Mouse (Mus musculus) heart, embryonic 10.5 days (tissue): ENCODE data around the gene Ulk4. TPM values are rescaled to one million over a fixed set of nuclear protein-coding genes. Genes with fewer than 3 reads are reported as not detected.

Source experiments
- DNase-seq: peaks from one replicate; pipeline ENCODE4 v3.0.0-alpha.2; 2017; ENCODE audit warnings: low spot score
- H3K27ac ChIP-seq: fragments of 300-500 bp; sonication (generic); 2 replicates; pipeline ENCODE4 v1.5.1; 2016; ENCODE audit warnings: mild to moderate bottlenecking
- H3K27me3 ChIP-seq: fragments of 300-500 bp; sonication (generic); 2 replicates; pipeline ENCODE4 v1.6.1; 2016; ENCODE audit warnings: mild to moderate bottlenecking; ENCODE audit not compliant: poor library complexity, insufficient read depth, severe bottlenecking
- H3K36me3 ChIP-seq: fragments of 300-500 bp; sonication (generic); 2 replicates; pipeline ENCODE4 v1.6.1; 2016; ENCODE audit warnings: mild to moderate bottlenecking, moderate library complexity
- H3K4me1 ChIP-seq: fragments of 300-500 bp; sonication (generic); 2 replicates; pipeline ENCODE4 v1.6.1; 2016; ENCODE audit warnings: mild to moderate bottlenecking
- H3K4me3 ChIP-seq: fragments of 300-500 bp; sonication (generic); 2 replicates; pipeline ENCODE4 v1.5.1; 2016; ENCODE audit warnings: mild to moderate bottlenecking, moderate library complexity
- H3K9me3 ChIP-seq: fragments of 300-500 bp; sonication (generic); 2 replicates; pipeline ENCODE4 v1.6.1; 2016; ENCODE audit warnings: mild to moderate bottlenecking, moderate library complexity
- WGBS: fragments of 180-500 bp; shearing (Covaris S2); methylation state at CpG from one replicate; pipeline ENCODE4 v1.1.7; 2016; 5-methylcytosine and 5-hydroxymethylcytosine counted together
- polyA plus RNA-seq: library from polyadenylated mRNA; unstranded; fragments of >200 nt; fragmentation: Nextera tagmentation; extraction: Ambion mirVana; gene quantifications from 2 replicates; pipeline ENCODE4 v1.2.1, GENCODE M21; 2016

Ulk4 gene
- polyA plus RNA-seq, 1 experiment from 2014 or later: 98.5 TPM

GRCm38 (mm10) chr9:121071461-121072126 is 205.4 kb downstream of the Ulk4 start:
- DNase-seq: no peak
- no peaks in the 10 kb centered on the region for H3K36me3 ChIP-seq
- no peak overlapping the region for H3K4me3 ChIP-seq
- no peak overlapping the region for H3K27ac ChIP-seq
- H3K27me3 ChIP-seq: no peaks in the 10 kb centered on the region
- peaks cover 24% of the 10 kb centered on the region for H3K4me1 ChIP-seq
- 82% methylated on average over 10 of the region's 10 CpGs for WGBS
- no peaks in the 10 kb centered on the region for H3K9me3 ChIP-seq

- WGBS: 79% methylated on average over 11 of the region's 11 CpGs
- H3K9me3 ChIP-seq: no peaks in the 10 kb centered on the region
- no peak overlapping the region for H3K27ac ChIP-seq
- peaks cover 19% of the 10 kb centered on the region for H3K4me1 ChIP-seq
- no peak overlapping the region for H3K4me3 ChIP-seq
- no peak for DNase-seq
- H3K27me3 ChIP-seq: no peaks in the 10 kb centered on the region
- no peaks in the 10 kb centered on the region for H3K36me3 ChIP-seq
Observed at GRCm38 (mm10) chr9:121071050-121071449, 205.9 kb downstream of the Ulk4 start.

GRCm38 (mm10) chr9:121068115-121068514 is 208.9 kb downstream of the Ulk4 start:
- Histone ChIP-seq H3K9me3 (no peaks in the 10 kb centered on the region), H3K27me3 (no peaks in the 10 kb centered on the region), H3K27ac (no peak overlapping the region), H3K4me1 (peaks cover 18% of the 10 kb centered on the region), H3K4me3 (no peak overlapping the region), H3K36me3 (no peaks in the 10 kb centered on the region)
- DNase-seq: peak; percentile 51
- 77% methylated on average over 5 of the region's 5 CpGs for WGBS

- no peaks in the 10 kb centered on the region for H3K9me3 ChIP-seq
- no peaks in the 10 kb centered on the region for H3K27me3 ChIP-seq
- 84% methylated on average over 10 of the region's 10 CpGs for WGBS
- H3K4me1 ChIP-seq: peaks cover 25% of the 10 kb centered on the region
- H3K27ac ChIP-seq: no peak overlapping the region
- H3K4me3 ChIP-seq: no peak overlapping the region
- DNase-seq: peak; percentile 69
- no peaks in the 10 kb centered on the region for H3K36me3 ChIP-seq
Observed at GRCm38 (mm10) chr9:121067043-121067442, 210.0 kb downstream of the Ulk4 start.

GRCm38 (mm10) chr9:121065383-121065978 is 211.5 kb downstream of the Ulk4 start:
- WGBS: 80% methylated on average over 10 of the region's 10 CpGs
- DNase-seq: no peak
- no peaks in the 10 kb centered on the region for H3K9me3 ChIP-seq
- H3K36me3 ChIP-seq: no peaks in the 10 kb centered on the region
- H3K4me1 ChIP-seq: peaks cover 25% of the 10 kb centered on the region
- no peaks in the 10 kb centered on the region for H3K27me3 ChIP-seq
- H3K4me3 ChIP-seq: no peak overlapping the region
- no peak overlapping the region for H3K27ac ChIP-seq

GRCm38 (mm10) chr9:121064606-121065355 is 212.2 kb downstream of the Ulk4 start:
- Histone ChIP-seq H3K36me3 (no peaks in the 10 kb centered on the region), H3K27ac (no peak overlapping the region), H3K27me3 (no peaks in the 10 kb centered on the region), H3K9me3 (no peaks in the 10 kb centered on the region), H3K4me3 (no peak overlapping the region), H3K4me1 (peaks cover 25% of the 10 kb centered on the region)
- no peak for DNase-seq
- WGBS: 85% methylated on average over 14 of the region's 14 CpGs

- WGBS: 4% methylated on average over 3 of the region's 3 CpGs
- H3K4me1 ChIP-seq: peaks cover 27% of the 10 kb centered on the region
- no peak for DNase-seq
- no peak overlapping the region for H3K4me3 ChIP-seq
- H3K36me3 ChIP-seq: no peaks in the 10 kb centered on the region
- H3K27ac ChIP-seq: peak overlapping the region; percentile 62; the same call in 1 of the 2 replicates
- H3K9me3 ChIP-seq: no peaks in the 10 kb centered on the region
- H3K27me3 ChIP-seq: no peaks in the 10 kb centered on the region
Observed at GRCm38 (mm10) chr9:121062671-121063070, 214.3 kb downstream of the Ulk4 start.

GRCm38 (mm10) chr9:121061820-121062623 is 215.0 kb downstream of the Ulk4 start:
- 55% methylated on average over 12 of the region's 12 CpGs for WGBS
- peak overlapping the region; percentile 62; the same call in 1 of the 2 replicates for H3K27ac ChIP-seq
- no peaks in the 10 kb centered on the region for H3K9me3 ChIP-seq
- H3K36me3 ChIP-seq: no peaks in the 10 kb centered on the region
- no peak for DNase-seq
- H3K4me3 ChIP-seq: no peak overlapping the region
- no peaks in the 10 kb centered on the region for H3K27me3 ChIP-seq
- H3K4me1 ChIP-seq: peaks cover 33% of the 10 kb centered on the region

- Histone ChIP-seq H3K4me3 (no peak overlapping the region), H3K9me3 (no peaks in the 10 kb centered on the region), H3K36me3 (no peaks in the 10 kb centered on the region), H3K4me1 (peaks cover 29% of the 10 kb centered on the region), H3K27ac (no peak overlapping the region), H3K27me3 (no peaks in the 10 kb centered on the region)
- WGBS: 76% methylated on average over 8 of the region's 8 CpGs
- no peak for DNase-seq
Observed at GRCm38 (mm10) chr9:121060331-121060730, 216.7 kb downstream of the Ulk4 start.

- Histone ChIP-seq H3K36me3 (no peaks in the 10 kb centered on the region), H3K27me3 (no peaks in the 10 kb centered on the region), H3K4me1 (peaks cover 27% of the 10 kb centered on the region), H3K4me3 (no peak overlapping the region), H3K27ac (no peak overlapping the region), H3K9me3 (no peaks in the 10 kb centered on the region)
- 91% methylated on average over 3 of the region's 3 CpGs for WGBS
- peak; percentile 70 for DNase-seq
Observed at GRCm38 (mm10) chr9:121059286-121059685, 217.7 kb downstream of the Ulk4 start.

- no peak overlapping the region; the same call in 1 of the 2 replicates for H3K27ac ChIP-seq
- peak; percentile 68 for DNase-seq
- no peaks in the 10 kb centered on the region for H3K27me3 ChIP-seq
- H3K4me3 ChIP-seq: no peak overlapping the region
- WGBS: 83% methylated on average over 8 of the region's 8 CpGs
- H3K4me1 ChIP-seq: peaks cover 27% of the 10 kb centered on the region
- H3K36me3 ChIP-seq: no peaks in the 10 kb centered on the region
- H3K9me3 ChIP-seq: no peaks in the 10 kb centered on the region
Observed at GRCm38 (mm10) chr9:121058538-121058937, 218.5 kb downstream of the Ulk4 start.

GRCm38 (mm10) chr9:121058116-121058515 is 218.9 kb downstream of the Ulk4 start:
- H3K4me3 ChIP-seq: no peak overlapping the region
- DNase-seq: peak; percentile 58
- 75% methylated on average over 7 of the region's 7 CpGs for WGBS
- H3K4me1 ChIP-seq: peaks cover 23% of the 10 kb centered on the region
- H3K27me3 ChIP-seq: no peaks in the 10 kb centered on the region
- H3K36me3 ChIP-seq: no peaks in the 10 kb centered on the region
- no peaks in the 10 kb centered on the region for H3K9me3 ChIP-seq
- no peak overlapping the region; the same call in 1 of the 2 replicates for H3K27ac ChIP-seq
